Mouse (Mus musculus) MEL (cell line): ENCODE data around the gene Itga9. TPM values are rescaled to one million over a fixed set of nuclear protein-coding genes. Genes with fewer than 3 reads are reported as not detected.

ENCODE experiments used
- DNase-seq: peaks from one replicate; pipeline ENCODE4 v3.0.0; 2011; ENCODE audit warnings: low read depth, low spot score
- H3K27ac ChIP-seq: 2 replicates; pipeline ENCODE4 v1.5.1; 2012; ENCODE audit warnings: low read depth, mild to moderate bottlenecking, control low read depth, low read length, moderate library complexity; ENCODE audit not compliant: control insufficient read depth
- H3K27me3 ChIP-seq, 2 experiments: fragments of 150-350 bp in 1 of 2; sonication (generic) in 1 of 2; 2 replicates each; pipeline ENCODE4 v1.6.1; 2012; ENCODE audit warnings: low read length in 2 of 2, mild to moderate bottlenecking in 2 of 2, improper control_type of control experiment in 1 of 2, moderate library complexity in 1 of 2; ENCODE audit not compliant: insufficient read depth in 2 of 2, control insufficient read depth in 1 of 2
- H3K36me3 ChIP-seq, 2 experiments: 2 replicates each; pipeline ENCODE4 v1.6.1; 2012 to 2014; ENCODE audit warnings: low read length in 2 of 2, improper control_type of control experiment in 1 of 2, inconsistent platforms in 1 of 2, mild to moderate bottlenecking in 1 of 2; ENCODE audit not compliant: insufficient read depth in 2 of 2, control insufficient read depth in 1 of 2
- H3K4me1 ChIP-seq, 2 experiments: fragments of 150-350 bp in 1 of 2; sonication (generic) in 1 of 2; 2 replicates each; pipeline ENCODE4 v1.6.1; 2012; ENCODE audit warnings: low read length in 2 of 2, improper control_type of control experiment in 1 of 2, mild to moderate bottlenecking in 1 of 2; ENCODE audit not compliant: insufficient read depth in 2 of 2, control insufficient read depth in 1 of 2
- H3K4me3 ChIP-seq, 2 experiments: fragments of 150-350 bp in 1 of 2; sonication (generic) in 1 of 2; 2 replicates each; pipeline ENCODE4 v1.5.1; 2012; ENCODE audit warnings: low read depth in 2 of 2, low read length in 2 of 2, mild to moderate bottlenecking in 2 of 2, moderate library complexity in 2 of 2, control low read depth in 1 of 2, improper control_type of control experiment in 1 of 2; ENCODE audit not compliant: control insufficient read depth in 1 of 2, insufficient read depth in 1 of 2
- H3K79me2 ChIP-seq: 2 replicates; pipeline ENCODE4 v1.6.1; 2012; ENCODE audit warnings: mild to moderate bottlenecking, low read length, moderate library complexity; ENCODE audit not compliant: control insufficient read depth, poor library complexity, insufficient read depth
- H3K9ac ChIP-seq: 2 replicates; pipeline ENCODE4 v1.6.1; 2012; ENCODE audit warnings: low read depth, mild to moderate bottlenecking, control low read depth, low read length, moderate library complexity; ENCODE audit not compliant: control insufficient read depth, poor library complexity, severe bottlenecking
- H3K9me3 ChIP-seq: fragments of 150-350 bp; sonication (generic); replicated peaks from 2 replicates; pipeline ENCODE4 v1.6.1; 2012; ENCODE audit warnings: mild to moderate bottlenecking, low read length, improper control_type of control experiment, moderate library complexity; ENCODE audit not compliant: insufficient read depth
- BHLHE40 ChIP-seq: IDR thresholded peaks from 2 replicates; pipeline ENCODE4 v1.6.1; 2012; ENCODE audit warnings: low read depth, mild to moderate bottlenecking, inconsistent platforms, low read length, improper control_type of control experiment, borderline replicate concordance
- CHD1 ChIP-seq: IDR thresholded peaks from 2 replicates; pipeline ENCODE4 v1.6.1; 2012; ENCODE audit warnings: low read depth, mild to moderate bottlenecking, inconsistent platforms, low read length, improper control_type of control experiment
- CHD2 ChIP-seq: IDR thresholded peaks from 2 replicates; pipeline ENCODE4 v1.6.1; 2011; ENCODE audit warnings: low read length, improper control_type of control experiment
- ELF1 ChIP-seq: IDR thresholded peaks from 2 replicates; pipeline ENCODE4 v1.6.1; 2014; ENCODE audit warnings: low read depth, mild to moderate bottlenecking, inconsistent platforms, low read length, improper control_type of control experiment, moderate library complexity
- EP300 ChIP-seq, 2 experiments: IDR thresholded peaks; 2 replicates each; pipeline ENCODE4 v1.6.1; 2011; ENCODE audit warnings: improper control_type of control experiment in 2 of 2, low read length in 2 of 2, low read depth in 1 of 2, mild to moderate bottlenecking in 1 of 2
- GABPA ChIP-seq: IDR thresholded peaks from 2 replicates; pipeline ENCODE4 v1.6.1; 2012; ENCODE audit warnings: low read depth, mild to moderate bottlenecking, inconsistent platforms, low read length, improper control_type of control experiment, moderate library complexity
- GATA1 ChIP-seq: IDR thresholded peaks from 2 replicates; pipeline ENCODE4 v1.6.1; 2011; ENCODE audit warnings: low read depth, low read length, improper control_type of control experiment
- JUND ChIP-seq: IDR thresholded peaks from 2 replicates; pipeline ENCODE4 v1.6.1; 2011; ENCODE audit warnings: low read depth, mild to moderate bottlenecking, improper control_type of control experiment, low read length
- KAT2A ChIP-seq: conservative IDR thresholded peaks from 2 replicates; pipeline ENCODE4 v1.6.1; 2012; ENCODE audit warnings: low read depth, low read length, improper control_type of control experiment, inconsistent platforms
- MAX ChIP-seq: IDR thresholded peaks from 2 replicates; pipeline ENCODE4 v1.6.1; 2011; ENCODE audit warnings: low read length, improper control_type of control experiment
- MXI1 ChIP-seq: IDR thresholded peaks from 2 replicates; pipeline ENCODE4 v1.6.1; 2011; ENCODE audit warnings: mild to moderate bottlenecking, low read depth, low read length, improper control_type of control experiment
- MYB ChIP-seq: IDR thresholded peaks from 2 replicates; pipeline ENCODE4 v1.6.1; 2011; ENCODE audit warnings: mild to moderate bottlenecking, low read depth, low read length, improper control_type of control experiment
- NELFE ChIP-seq: IDR thresholded peaks from 2 replicates; pipeline ENCODE4 v1.6.1; 2011; ENCODE audit warnings: low read depth, low read length, improper control_type of control experiment
- NRF1 ChIP-seq: IDR thresholded peaks from 2 replicates; pipeline ENCODE4 v1.6.1; 2014; ENCODE audit warnings: low read depth, mild to moderate bottlenecking, inconsistent platforms, low read length, improper control_type of control experiment, moderate library complexity; ENCODE audit not compliant: poor library complexity, insufficient read depth, severe bottlenecking
- POLR2A ChIP-seq, 2 experiments: IDR thresholded peaks; 2 replicates each; pipeline ENCODE4 v1.6.1; 2011 to 2012; ENCODE audit warnings: low read length in 2 of 2, mild to moderate bottlenecking in 2 of 2, control low read depth in 1 of 2, improper control_type of control experiment in 1 of 2, low read depth in 1 of 2, moderate library complexity in 1 of 2; ENCODE audit not compliant: control insufficient read depth in 1 of 2, insufficient read depth in 1 of 2, poor library complexity in 1 of 2
- POLR2AphosphoS5 ChIP-seq: IDR thresholded peaks from 2 replicates; pipeline ENCODE4 v1.6.1; 2012; ENCODE audit warnings: low read depth, borderline replicate concordance, mild to moderate bottlenecking, inconsistent platforms, low read length, moderate library complexity, mixed read lengths
- RAD21 ChIP-seq: IDR thresholded peaks from 2 replicates; pipeline ENCODE4 v1.6.1; 2011; ENCODE audit warnings: mild to moderate bottlenecking, low read depth, low read length, improper control_type of control experiment
- SIN3A ChIP-seq: IDR thresholded peaks from 2 replicates; pipeline ENCODE4 v1.6.1; 2012; ENCODE audit warnings: low read length, improper control_type of control experiment, inconsistent platforms
- TAL1 ChIP-seq: IDR thresholded peaks from 2 replicates; pipeline ENCODE4 v1.6.1; 2012; ENCODE audit warnings: mild to moderate bottlenecking, inconsistent platforms, low read length, moderate library complexity, mixed read lengths
- TCF12 ChIP-seq: IDR thresholded peaks from 2 replicates; pipeline ENCODE4 v1.6.1; 2014; ENCODE audit warnings: low read depth, mild to moderate bottlenecking, inconsistent platforms, low read length, improper control_type of control experiment, moderate library complexity
- UBTF ChIP-seq: IDR thresholded peaks from 2 replicates; pipeline ENCODE4 v1.6.1; 2012; ENCODE audit warnings: low read depth, mild to moderate bottlenecking, inconsistent platforms, low read length, improper control_type of control experiment, moderate library complexity, borderline replicate concordance; ENCODE audit not compliant: insufficient read depth
- USF2 ChIP-seq, 2 experiments: IDR thresholded peaks; 2 replicates each; pipeline ENCODE4 v1.6.1; 2011 to 2012; ENCODE audit warnings: improper control_type of control experiment in 2 of 2, low read length in 2 of 2, borderline replicate concordance in 1 of 2, inconsistent platforms in 1 of 2, low read depth in 1 of 2, mild to moderate bottlenecking in 1 of 2; ENCODE audit not compliant: insufficient read depth in 1 of 2
- ZC3H11A ChIP-seq: IDR thresholded peaks from 2 replicates; pipeline ENCODE4 v1.6.1; 2012; ENCODE audit warnings: low read depth, mild to moderate bottlenecking, inconsistent platforms, low read length, improper control_type of control experiment
- ZKSCAN1 ChIP-seq: IDR thresholded peaks from 2 replicates; pipeline ENCODE4 v1.6.1; 2012; ENCODE audit warnings: low read depth, mild to moderate bottlenecking, inconsistent platforms, low read length, improper control_type of control experiment, moderate library complexity
- ZMIZ1 ChIP-seq: IDR thresholded peaks from 2 replicates; pipeline ENCODE4 v1.6.1; 2012; ENCODE audit warnings: low read depth, mild to moderate bottlenecking, inconsistent platforms, low read length, improper control_type of control experiment, moderate library complexity
- ZNF384 ChIP-seq: IDR thresholded peaks from 2 replicates; pipeline ENCODE4 v1.6.1; 2012; ENCODE audit warnings: low read depth, mild to moderate bottlenecking, inconsistent platforms, low read length, improper control_type of control experiment
- polyA plus RNA-seq, 2 experiments: library from polyadenylated mRNA; stranded (reverse) in 1 of 2; unstranded in 1 of 2; fragments of >175 nt in 1 of 2; fragments of >200 nt in 1 of 2; gene quantifications; 2 replicates each; pipeline versions ENCODE4 v1.2.1 to v1.2.4; 2012; ENCODE audit warnings: low replicate concordance in 2 of 2, low read depth in 1 of 2; ENCODE audit not compliant: insufficient read length in 2 of 2, insufficient read depth in 1 of 2, missing spikeins in 1 of 2
- total RNA-seq: library from RNA; depleted of rRNA; stranded (reverse); fragments of 300-350 nt; gene quantifications from 2 replicates; pipeline ENCODE4 v1.2.3, GENCODE M21; 2012

Itga9 gene
- total and polyA plus RNA-seq, 3 experiments = 0.19 to 0.21 TPM; not detected in 1

GRCm38 (mm10) chr9:118739071-118739470 is 132.6 kb downstream of the Itga9 start:
- H3K79me2 ChIP-seq = no peaks in the 10 kb centered on the region

GRCm38 (mm10) chr9:118739659-118740058 is 133.2 kb downstream of the Itga9 start:
- no peaks in the 10 kb centered on the region; a peak in 2 of 4 replicates for H3K27me3 ChIP-seq
- H3K4me3 ChIP-seq = no peak overlapping the region
- no peak for DNase-seq
- TF ChIP-seq MAX (no peak), NRF1 (no peak), POLR2AphosphoS5 (no peak), ZNF384 (no peak), CHD2 (no peak), ZMIZ1 (no peak), BHLHE40 (no peak), ZC3H11A (no peak), GATA1 (no peak), JUND (no peak), SIN3A (no peak), EP300 (IDR thresholded peaks at IDR 0.05; ENCODE audit: low read depth in 1 of 2, low read length in 2 of 2) (no peak), NELFE (no peak), GABPA (no peak), RAD21 (no peak), UBTF (no peak), ZKSCAN1 (no peak), ELF1 (no peak), USF2 (IDR thresholded peaks at IDR 0.05; ENCODE audit: borderline replicate concordance in 1 of 2, insufficient read depth in 1 of 2, low read depth in 1 of 2, low read length in 2 of 2) (no peak), TCF12 (no peak)
- no peak overlapping the region for H3K27ac ChIP-seq
- no peaks in the 10 kb centered on the region for H3K79me2 ChIP-seq
- no peaks in the 10 kb centered on the region for H3K36me3 ChIP-seq
- H3K9ac ChIP-seq = no peak overlapping the region
- no peaks in the 10 kb centered on the region for H3K4me1 ChIP-seq
- H3K9me3 ChIP-seq = no peaks in the 10 kb centered on the region

More at GRCm38 (mm10) chr9:118739071-118739470, 132.6 kb downstream of the Itga9 start:
- H3K9ac ChIP-seq = no peak overlapping the region
- H3K36me3 ChIP-seq = no peaks in the 10 kb centered on the region
- no peak overlapping the region for H3K27ac ChIP-seq
- H3K4me1 ChIP-seq = no peaks in the 10 kb centered on the region
- H3K9me3 ChIP-seq = no peaks in the 10 kb centered on the region
- TF ChIP-seq POLR2AphosphoS5 (no peak), MYB (no peak), MXI1 (no peak), ELF1 (no peak), RAD21 (no peak), GABPA (no peak), CHD2 (no peak), TAL1 (no peak), TCF12 (no peak), POLR2A (IDR thresholded peaks at IDR 0.05; ENCODE audit: control insufficient read depth in 1 of 2, insufficient read depth in 1 of 2, low read depth in 1 of 2, low read length in 2 of 2, poor library complexity in 1 of 2) (no peak), GATA1 (no peak), KAT2A (no peak), CHD1 (no peak), NRF1 (no peak), EP300 (IDR thresholded peaks at IDR 0.05; ENCODE audit: low read depth in 1 of 2, low read length in 2 of 2) (no peak), NELFE (no peak)
- no peak for DNase-seq
- no peak overlapping the region for H3K4me3 ChIP-seq
- H3K27me3 ChIP-seq = no peaks in the 10 kb centered on the region; a peak in 2 of 4 replicates
